Mouse (Mus musculus): Measurements from ENCODE around the gene Nkpd1.
"Not testable (repeated sequence)": the region's sequence is repeated elsewhere in the genome, so short reads cannot be mapped to it uniquely, and the experiment has no call there.

The Nkpd1 gene

GRCm38 (mm10) chr7:19506326-19506725 lies 11.3 kb upstream of the Nkpd1 start:
- in situ Hi-C loops (cut with MboI, MseI): no loop called here

GRCm38 (mm10) chr7:19506969-19507611 lies 10.5 kb upstream of the Nkpd1 start:
- in situ Hi-C loops (cut with MboI, MseI): no loop called here

- in situ Hi-C loops (cut with MboI, MseI): no loop called here
Observed at GRCm38 (mm10) chr7:19507612-19507981, 10.0 kb upstream of the Nkpd1 start.

GRCm38 (mm10) chr7:19508150-19508923 lies 9.3 kb upstream of the Nkpd1 start, which contains the start of the genes Bloc1s3 and Trappc6a:
Gene Bloc1s3 (minus strand): TSS chr7:19508367.
Gene Trappc6a (plus strand): TSS chr7:19508395.
- in situ Hi-C loops (cut with MboI, MseI): no loop called here

GRCm38 (mm10) chr7:19508924-19509568 lies 8.6 kb upstream of the Nkpd1 start:
- in situ Hi-C loops (cut with MboI, MseI): no loop called here

GRCm38 (mm10) chr7:19509786-19510185 lies 7.9 kb upstream of the Nkpd1 start:
- in situ Hi-C loops (cut with MboI, MseI): no loop called here

GRCm38 (mm10) chr7:19511934-19512333 lies 5.7 kb upstream of the Nkpd1 start:
- in situ Hi-C loops (cut with MboI, MseI): not testable (repeated sequence)

GRCm38 (mm10) chr7:19512353-19512752 lies 5.3 kb upstream of the Nkpd1 start:
- in situ Hi-C loops (cut with MboI, MseI): no loop called here

- in situ Hi-C loops (cut with MboI, MseI): no loop called here
Observed at GRCm38 (mm10) chr7:19520032-19520431, 2.4 kb downstream of the Nkpd1 start.

GRCm38 (mm10) chr7:19523017-19523756 lies 5.5 kb downstream of the Nkpd1 start:
- in situ Hi-C loops (cut with MboI, MseI): no loop called here

- in situ Hi-C loops (cut with MboI, MseI): no loop called here
Observed at GRCm38 (mm10) chr7:19523757-19524419, 6.2 kb downstream of the Nkpd1 start.

GRCm38 (mm10) chr7:19524420-19525104 lies 6.9 kb downstream of the Nkpd1 start:
- in situ Hi-C loops (cut with MboI, MseI): no loop called here

GRCm38 (mm10) chr7:19525105-19525481 lies 7.5 kb downstream of the Nkpd1 start:
- in situ Hi-C loops (cut with MboI, MseI): no loop called here

- in situ Hi-C loops (cut with MboI, MseI): no loop called here
Observed at GRCm38 (mm10) chr7:19531077-19531476, 13.4 kb downstream of the Nkpd1 start.

GRCm38 (mm10) chr7:19532240-19532639 lies 14.6 kb downstream of the Nkpd1 start:
- in situ Hi-C loops (cut with MboI, MseI): no loop called here

- in situ Hi-C loops (cut with MboI, MseI): no loop called here
Observed at GRCm38 (mm10) chr7:19534676-19535075, 17.0 kb downstream of the Nkpd1 start.

GRCm38 (mm10) chr7:19540771-19541566 lies 23.3 kb downstream of the Nkpd1 start:
- in situ Hi-C loops (cut with MboI, MseI): no loop called here

GRCm38 (mm10) chr7:19541681-19542154 lies 24.1 kb downstream of the Nkpd1 start:
- in situ Hi-C loops (cut with MboI, MseI): no loop called here

GRCm38 (mm10) chr7:19542155-19542691 lies 24.6 kb downstream of the Nkpd1 start:
- in situ Hi-C loops (cut with MboI, MseI): no loop called here

- in situ Hi-C loops (cut with MboI, MseI): no loop called here
Observed at GRCm38 (mm10) chr7:19543584-19543983, 25.9 kb downstream of the Nkpd1 start.
